Mouse (Mus musculus) limb, embryonic 14.5 days (tissue): ENCODE measurements around the gene Dnm2. TPM values are rescaled to one million over a fixed set of nuclear protein-coding genes. Genes with fewer than 3 reads are reported as not detected.

ENCODE experiments used
- ATAC-seq: fragments of 200-750 bp; cut with Nextera tagmentation; 2 replicates; pipeline ENCODE4 v1.8.0; 2017; ENCODE audit warnings: low read depth, moderate number of reproducible peaks, moderate TSS enrichment; ENCODE audit not compliant: low FRiP score
- DNase-seq: peaks from one replicate; pipeline ENCODE4 v3.0.0-alpha.2; 2015; ENCODE audit warnings: low spot score
- H3K27ac ChIP-seq: fragments of 300-500 bp; sonication (generic); replicated peaks from 2 replicates; pipeline ENCODE4 v1.5.1; 2014; ENCODE audit warnings: low read depth, mild to moderate bottlenecking, low read length, moderate library complexity, mixed read lengths
- H3K27me3 ChIP-seq: fragments of 300-500 bp; sonication (generic); 2 replicates; pipeline ENCODE4 v1.6.1; 2014; ENCODE audit warnings: low read length, mixed read lengths; ENCODE audit not compliant: control insufficient read depth, insufficient read depth
- H3K36me3 ChIP-seq: fragments of 300-500 bp; sonication (generic); 2 replicates; pipeline ENCODE4 v1.6.1; 2014; ENCODE audit warnings: mild to moderate bottlenecking, low read length, moderate library complexity, mixed read lengths; ENCODE audit not compliant: control insufficient read depth, insufficient read depth
- H3K4me1 ChIP-seq: fragments of 300-500 bp; sonication (generic); 2 replicates; pipeline ENCODE4 v1.6.1; 2014; ENCODE audit warnings: antibody characterized with exemption, low read length, mixed read lengths; ENCODE audit not compliant: control insufficient read depth, insufficient read depth
- H3K4me2 ChIP-seq: fragments of 300-500 bp; sonication (generic); replicated peaks from 2 replicates; pipeline ENCODE4 v1.6.1; 2014; ENCODE audit warnings: low read depth, mild to moderate bottlenecking, low read length, moderate library complexity; ENCODE audit not compliant: severe bottlenecking
- H3K4me3 ChIP-seq: fragments of 300-500 bp; sonication (generic); replicated peaks from 2 replicates; pipeline ENCODE4 v1.5.1; 2014; ENCODE audit warnings: low read length
- H3K9ac ChIP-seq: fragments of 300-500 bp; sonication (generic); 2 replicates; pipeline ENCODE4 v1.6.1; 2014; ENCODE audit warnings: mild to moderate bottlenecking, low read depth, low read length, moderate library complexity; ENCODE audit not compliant: severe bottlenecking
- H3K9me3 ChIP-seq: fragments of 300-500 bp; sonication (generic); 2 replicates; pipeline ENCODE4 v1.6.1; 2016; ENCODE audit warnings: low read length; ENCODE audit not compliant: control insufficient read depth
- POLR2A ChIP-seq: fragments of 200-500 bp; IDR thresholded peaks from 2 replicates; pipeline ENCODE4 v1.8.0; 2012; ENCODE audit warnings: inconsistent platforms, mild to moderate bottlenecking, moderate library complexity, borderline replicate concordance; ENCODE audit not compliant: insufficient read depth, insufficient read length; ENCODE audit errors: extremely low read depth
- WGBS: fragments of 180-500 bp; shearing (Covaris S2); extraction: QIAGEN DNeasy Blood & Tissue Kit; methylation state at CpG from one replicate; pipeline ENCODE4 v1.1.7; 2014; 5-methylcytosine and 5-hydroxymethylcytosine counted together
- polyA plus RNA-seq, 2 experiments: library from polyadenylated mRNA; depleted of rRNA in 1 of 2; stranded (reverse) in 1 of 2; unstranded in 1 of 2; fragments of >200 nt; fragmentation: Nextera tagmentation in 1 of 2; extraction: Ambion mirVana in 1 of 2; gene quantifications; 2 replicates each; pipeline versions ENCODE4 v1.2.1 to v1.2.3; 2012 to 2014

The Dnm2 gene
- polyA plus RNA-seq, 2 experiments = 62.6 to 68.3 TPM

DNA sequence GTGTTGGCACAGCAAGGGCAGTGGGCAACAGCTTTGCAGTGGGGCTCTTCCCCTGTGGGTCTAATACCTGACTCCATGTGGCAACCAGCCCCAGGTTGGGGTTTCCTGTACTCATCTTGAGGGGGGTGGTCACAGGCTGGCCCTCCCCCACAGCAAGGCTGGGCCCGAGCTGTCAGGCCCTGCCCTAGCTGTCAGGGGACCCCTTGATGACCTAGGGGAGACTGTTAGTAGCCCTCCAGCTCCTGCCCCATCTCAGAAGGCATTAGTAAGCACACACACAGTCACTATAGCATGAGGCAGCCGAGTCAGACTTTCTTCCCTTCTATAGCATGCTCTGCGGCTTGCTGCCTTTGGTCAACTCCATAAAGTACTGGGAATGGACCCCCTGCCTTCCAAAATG lies 29.0 kb upstream of the Dnm2 start:
- Histone ChIP-seq H3K4me2 (no peak overlapping the region), H3K4me3 (no peak overlapping the region), H3K4me1 (no peaks in the 10 kb centered on the region), H3K9me3 (no peaks in the 10 kb centered on the region), H3K27ac (no peak overlapping the region), H3K9ac (no peak overlapping the region), H3K36me3 (peaks cover 99% of the 10 kb centered on the region), H3K27me3 (no peaks in the 10 kb centered on the region)
- DNase-seq (no peak), ATAC-seq (no peak)
- TF ChIP-seq POLR2A = no peak
- 84% methylated on average over 3 of the region's 3 CpGs for WGBS

DNA sequence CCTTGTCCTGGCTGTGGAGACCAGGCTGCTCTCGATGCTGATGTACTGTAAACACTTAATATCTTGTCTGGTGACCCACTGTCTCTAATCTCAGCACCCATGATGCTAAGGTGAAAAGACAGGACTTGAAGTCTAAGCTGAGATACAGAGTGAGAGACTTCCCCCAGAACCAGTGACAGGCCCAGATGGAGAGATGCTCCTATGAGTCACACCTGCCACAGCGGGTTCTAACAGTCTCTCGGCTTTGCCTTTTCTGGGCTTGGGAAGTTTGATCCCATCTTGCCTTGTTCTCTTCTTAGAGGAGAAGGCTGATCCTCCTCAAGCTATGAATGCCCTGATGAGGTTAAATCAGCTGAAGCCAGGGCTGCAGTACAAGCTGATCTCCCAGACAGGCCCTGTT lies 27.5 kb upstream of the Dnm2 start:
- no peak overlapping the region for H3K27ac ChIP-seq
- 92% methylated on average over 3 of the region's 3 CpGs for WGBS
- no peaks in the 10 kb centered on the region for H3K9me3 ChIP-seq
- DNase-seq = no peak
- ATAC-seq = no peak
- H3K36me3 ChIP-seq = peaks cover 98% of the 10 kb centered on the region
- H3K27me3 ChIP-seq = no peaks in the 10 kb centered on the region
- H3K4me3 ChIP-seq = no peak overlapping the region
- no peak overlapping the region for H3K4me2 ChIP-seq
- TF ChIP-seq POLR2A = no peak
- H3K9ac ChIP-seq = no peak overlapping the region
- no peaks in the 10 kb centered on the region for H3K4me1 ChIP-seq

DNA sequence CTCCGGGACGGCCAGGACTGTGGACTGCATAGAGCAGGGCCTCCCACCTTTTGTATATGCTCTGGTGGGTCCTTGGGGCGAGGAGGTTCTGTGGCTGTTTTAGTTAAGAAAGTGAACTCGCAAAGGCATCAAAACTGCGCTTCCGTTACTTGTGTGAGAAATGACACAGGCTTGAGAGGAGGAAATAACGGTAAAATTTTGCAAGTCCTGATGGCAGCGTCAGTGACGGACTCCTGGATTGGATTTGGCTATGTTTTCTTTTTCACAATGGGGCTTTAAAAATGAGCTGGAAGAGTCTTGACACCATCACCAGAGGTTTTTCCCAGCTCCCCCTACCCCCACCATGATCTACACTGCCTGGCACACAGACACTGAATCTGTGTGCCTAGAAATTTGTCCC lies 23.7 kb upstream of the Dnm2 start:
- Histone ChIP-seq H3K27ac (no peak overlapping the region), H3K4me1 (no peaks in the 10 kb centered on the region), H3K9me3 (no peaks in the 10 kb centered on the region), H3K27me3 (no peaks in the 10 kb centered on the region), H3K4me2 (no peak overlapping the region), H3K9ac (no peak overlapping the region), H3K36me3 (peaks cover 98% of the 10 kb centered on the region), H3K4me3 (no peak overlapping the region)
- DNase-seq (no peak), ATAC-seq (no peak)
- 90% methylated on average over 9 of the region's 9 CpGs for WGBS
- TF ChIP-seq POLR2A = no peak

- WGBS = 87% methylated on average over 11 of the region's 11 CpGs
- Histone ChIP-seq H3K4me3 (no peak overlapping the region), H3K9me3 (no peaks in the 10 kb centered on the region), H3K36me3 (peaks cover 91% of the 10 kb centered on the region), H3K4me1 (no peaks in the 10 kb centered on the region), H3K4me2 (no peak overlapping the region), H3K9ac (no peak overlapping the region), H3K27ac (no peak overlapping the region), H3K27me3 (no peaks in the 10 kb centered on the region)
- ATAC-seq (no peak), DNase-seq (no peak)
- TF ChIP-seq POLR2A = no peak
Measured at GRCm38 (mm10) chr9:21402764-21403253, 21.9 kb upstream of the Dnm2 start.

GRCm38 (mm10) chr9:21403745-21404144 lies 21.0 kb upstream of the Dnm2 start:
- peaks cover 82% of the 10 kb centered on the region for H3K36me3 ChIP-seq
- H3K9ac ChIP-seq = no peak overlapping the region
- WGBS = 97% methylated on average over 5 of the region's 5 CpGs
- no peaks in the 10 kb centered on the region for H3K27me3 ChIP-seq
- no peaks in the 10 kb centered on the region for H3K9me3 ChIP-seq
- H3K4me3 ChIP-seq = no peak overlapping the region
- no peak overlapping the region for H3K27ac ChIP-seq
- no peak for TF ChIP-seq POLR2A
- DNase-seq = no peak
- ATAC-seq = no peak
- H3K4me2 ChIP-seq = no peak overlapping the region
- no peaks in the 10 kb centered on the region for H3K4me1 ChIP-seq

- H3K36me3 ChIP-seq = peaks cover 64% of the 10 kb centered on the region
Measured at GRCm38 (mm10) chr9:21405525-21405924, 19.2 kb upstream of the Dnm2 start.

More at GRCm38 (mm10) chr9:21405525-21405924, 19.2 kb upstream of the Dnm2 start:
- Histone ChIP-seq H3K27me3 (no peaks in the 10 kb centered on the region), H3K27ac (no peak overlapping the region), H3K9me3 (no peaks in the 10 kb centered on the region), H3K4me3 (no peak overlapping the region), H3K4me1 (no peaks in the 10 kb centered on the region), H3K4me2 (no peak overlapping the region), H3K9ac (no peak overlapping the region)
- WGBS = 78% methylated on average over 4 of the region's 4 CpGs
- TF ChIP-seq POLR2A = no peak
- ATAC-seq = no peak
- DNase-seq = no peak
